Mouse (Mus musculus) limb, embryonic 13.5 days (tissue): ENCODE measurements around the gene Gm11549. TPM values are rescaled to one million over a fixed set of nuclear protein-coding genes. Genes with fewer than 3 reads are reported as not detected.
A peak's percentile ranks its signal among the peaks of the same experiment; 100 is the strongest.

ENCODE experiments used
- ATAC-seq: fragments of 200-750 bp; cut with Nextera tagmentation; 2 replicates; pipeline ENCODE4 v1.8.0; 2017; ENCODE audit warnings: low read depth, moderate number of reproducible peaks, moderate TSS enrichment; ENCODE audit not compliant: low FRiP score
- H3K27ac ChIP-seq: fragments of 300-500 bp; sonication (generic); 2 replicates; pipeline ENCODE4 v1.5.1; 2015; ENCODE audit warnings: inconsistent platforms, mild to moderate bottlenecking, moderate library complexity
- H3K27me3 ChIP-seq: fragments of 300-500 bp; sonication (generic); 2 replicates; pipeline ENCODE4 v1.6.1; 2015; ENCODE audit warnings: mild to moderate bottlenecking, inconsistent platforms
- H3K36me3 ChIP-seq: fragments of 300-500 bp; sonication (generic); 2 replicates; pipeline ENCODE4 v1.6.1; 2015; ENCODE audit warnings: inconsistent platforms, mild to moderate bottlenecking, moderate library complexity
- H3K4me1 ChIP-seq: fragments of 300-500 bp; sonication (generic); 2 replicates; pipeline ENCODE4 v1.6.1; 2015; ENCODE audit warnings: inconsistent platforms
- H3K4me2 ChIP-seq: fragments of 300-500 bp; sonication (generic); replicated peaks from 2 replicates; pipeline ENCODE4 v1.6.1; 2015; ENCODE audit warnings: inconsistent platforms, mild to moderate bottlenecking, moderate library complexity
- H3K4me3 ChIP-seq: fragments of 300-500 bp; sonication (generic); 2 replicates; pipeline ENCODE4 v1.5.1; 2015; ENCODE audit warnings: moderate library complexity, mild to moderate bottlenecking, inconsistent platforms
- H3K9ac ChIP-seq: fragments of 300-500 bp; sonication (generic); 2 replicates; pipeline ENCODE4 v1.6.1; 2015; ENCODE audit warnings: mild to moderate bottlenecking, inconsistent platforms
- H3K9me3 ChIP-seq: fragments of 300-500 bp; sonication (generic); 2 replicates; pipeline ENCODE4 v1.6.1; 2016; ENCODE audit warnings: inconsistent platforms
- WGBS: fragments of 180-500 bp; shearing (Covaris S2); methylation state at CpG from one replicate; pipeline ENCODE4 v1.1.7; 2015; 5-methylcytosine and 5-hydroxymethylcytosine counted together
- polyA plus RNA-seq: library from polyadenylated mRNA; unstranded; fragments of >200 nt; fragmentation: Nextera tagmentation; extraction: Ambion mirVana; gene quantifications from 2 replicates; pipeline ENCODE4 v1.2.1, GENCODE M21; 2015

Gene Gm11549
- polyA plus RNA-seq, 1 experiment from 2014 or later = 0.08 TPM

DNA sequence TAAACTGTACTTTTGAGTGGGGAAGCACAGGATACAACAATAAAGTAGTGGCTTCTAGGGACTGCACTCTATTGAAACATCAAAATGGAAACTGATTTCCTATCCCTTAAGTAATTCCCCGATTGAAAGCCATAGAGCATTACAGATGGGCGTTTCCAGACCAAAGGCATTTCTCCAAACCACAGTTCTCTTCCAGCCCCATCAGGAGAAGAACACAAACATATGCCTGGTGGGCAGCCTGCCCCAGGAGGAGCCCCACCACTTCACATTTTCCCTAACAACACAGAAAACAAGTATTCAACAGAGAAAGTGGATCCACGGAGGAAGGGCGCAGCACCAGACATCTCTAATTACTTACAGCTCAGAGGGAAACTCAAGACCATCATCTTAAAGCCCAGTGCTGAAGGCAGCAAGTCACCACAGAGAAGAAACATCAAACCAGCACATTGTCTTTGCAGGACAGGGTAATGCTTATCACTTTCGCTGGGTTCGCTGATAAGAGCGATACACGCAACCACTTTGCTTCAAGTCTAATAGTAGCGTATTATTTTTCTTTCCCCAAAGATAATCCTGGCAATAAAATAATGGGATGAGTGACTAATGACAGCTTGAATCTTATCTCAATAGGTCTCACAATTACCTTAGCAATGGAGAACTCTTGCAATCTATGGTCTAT is 28.8 kb downstream of the Gm11549 start:
- no peak for ATAC-seq
- H3K27ac ChIP-seq = no peak overlapping the region
- 84% methylated on average over 9 of the region's 9 CpGs for WGBS

GRCm38 (mm10) chr3:36491535-36491934 is 30.1 kb downstream of the Gm11549 start:
- H3K4me2 ChIP-seq = no peak overlapping the region
- no peaks in the 10 kb centered on the region for H3K36me3 ChIP-seq
- no peaks in the 10 kb centered on the region for H3K27me3 ChIP-seq
- H3K4me1 ChIP-seq = 0 out of 2 replicates have a peak, but pooled peaks cover 3% of the 10 kb centered on the region
- H3K4me3 ChIP-seq = no peak overlapping the region
- H3K9me3 ChIP-seq = no peaks in the 10 kb centered on the region
- WGBS = 90% methylated on average over 5 of the region's 5 CpGs
- ATAC-seq = no peak
- H3K27ac ChIP-seq = no peak overlapping the region
- H3K9ac ChIP-seq = no peak overlapping the region

More for the DNA sequence above, 28.8 kb downstream of the Gm11549 start:
- no peaks in the 10 kb centered on the region for H3K27me3 ChIP-seq
- H3K4me1 ChIP-seq = 0 out of 2 replicates have a peak, but pooled peaks cover 5% of the 10 kb centered on the region
- no peaks in the 10 kb centered on the region for H3K36me3 ChIP-seq
- H3K4me3 ChIP-seq = no peak overlapping the region
- no peaks in the 10 kb centered on the region for H3K9me3 ChIP-seq
- H3K9ac ChIP-seq = no peak overlapping the region
- H3K4me2 ChIP-seq = no peak overlapping the region

- Histone ChIP-seq H3K4me1 (peaks cover 3% of the 10 kb centered on the region; the same call in 1 of the 2 replicates), H3K36me3 (no peaks in the 10 kb centered on the region), H3K27ac (no peak overlapping the region), H3K9me3 (no peaks in the 10 kb centered on the region), H3K4me2 (no peak overlapping the region), H3K4me3 (no peak overlapping the region), H3K27me3 (no peaks in the 10 kb centered on the region), H3K9ac (no peak overlapping the region)
- no peak for ATAC-seq
- WGBS = 94% methylated on average over 1 of the region's 1 CpGs
Measured at GRCm38 (mm10) chr3:36489590-36489910, 32.1 kb downstream of the Gm11549 start.

DNA sequence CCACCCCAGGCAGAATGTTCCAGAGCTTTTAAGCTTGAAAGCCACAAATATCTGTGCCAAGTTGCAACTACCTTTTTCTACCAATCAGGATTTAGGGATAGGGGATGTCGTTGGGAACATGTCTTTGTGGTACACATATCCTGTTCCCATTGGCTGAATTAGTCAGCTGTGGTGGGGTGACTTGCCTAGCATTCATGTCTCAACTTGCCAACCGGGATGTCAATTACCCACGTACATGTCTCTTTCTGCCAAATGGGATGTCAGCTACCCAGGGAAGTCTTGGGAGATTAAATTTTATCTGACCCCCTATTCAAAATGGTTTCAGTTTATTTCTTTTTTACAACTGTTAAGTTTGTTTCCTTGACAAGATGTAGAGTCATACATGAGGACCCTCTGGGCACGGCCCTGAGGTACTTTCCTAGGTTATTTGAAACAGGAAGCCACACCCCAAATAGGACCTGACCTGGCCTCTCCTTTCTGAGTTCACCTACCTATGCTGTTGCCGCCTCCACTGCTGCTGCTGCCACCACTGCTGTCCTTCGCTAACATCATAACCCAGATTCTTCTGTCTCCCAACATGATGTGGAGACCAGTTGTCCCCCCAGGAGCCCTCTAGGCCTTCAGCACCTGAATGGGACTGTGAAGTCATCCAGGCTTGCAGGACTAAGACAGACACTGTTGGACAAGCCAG is 32.6 kb downstream of the Gm11549 start:
- H3K4me3 ChIP-seq = no peak overlapping the region
- peaks cover 8% of the 10 kb centered on the region; the same call in 1 of the 2 replicates for H3K4me1 ChIP-seq
- no peak overlapping the region for H3K4me2 ChIP-seq
- no peaks in the 10 kb centered on the region for H3K27me3 ChIP-seq
- no peak for ATAC-seq
- no peaks in the 10 kb centered on the region for H3K36me3 ChIP-seq
- 85% methylated on average over 6 of the region's 6 CpGs for WGBS
- no peak overlapping the region for H3K27ac ChIP-seq
- H3K9me3 ChIP-seq = no peaks in the 10 kb centered on the region
- H3K9ac ChIP-seq = no peak overlapping the region

DNA sequence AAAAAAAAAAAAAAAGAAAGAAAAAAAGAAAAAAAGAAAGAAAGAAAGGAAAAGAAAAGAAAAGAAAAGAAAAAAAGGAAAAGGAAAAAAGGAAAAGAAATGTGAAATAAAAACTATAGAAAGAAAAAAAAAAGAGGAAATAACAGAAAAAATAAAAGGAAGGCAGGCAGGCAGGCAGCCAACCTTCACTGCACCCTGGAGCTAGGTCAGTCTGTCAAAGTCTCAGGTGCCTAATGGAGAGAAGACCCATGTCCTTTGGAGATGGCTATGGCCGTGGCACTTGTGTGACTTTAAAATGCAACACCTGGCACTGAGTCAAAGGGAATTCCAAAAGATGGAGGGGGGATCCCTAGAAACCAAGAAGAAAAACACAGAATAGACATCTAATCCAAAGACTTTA is 33.2 kb downstream of the Gm11549 start:
- no peak overlapping the region for H3K4me3 ChIP-seq
- 69% methylated on average over 1 of the region's 1 CpGs for WGBS
- no peak for ATAC-seq

DNA sequence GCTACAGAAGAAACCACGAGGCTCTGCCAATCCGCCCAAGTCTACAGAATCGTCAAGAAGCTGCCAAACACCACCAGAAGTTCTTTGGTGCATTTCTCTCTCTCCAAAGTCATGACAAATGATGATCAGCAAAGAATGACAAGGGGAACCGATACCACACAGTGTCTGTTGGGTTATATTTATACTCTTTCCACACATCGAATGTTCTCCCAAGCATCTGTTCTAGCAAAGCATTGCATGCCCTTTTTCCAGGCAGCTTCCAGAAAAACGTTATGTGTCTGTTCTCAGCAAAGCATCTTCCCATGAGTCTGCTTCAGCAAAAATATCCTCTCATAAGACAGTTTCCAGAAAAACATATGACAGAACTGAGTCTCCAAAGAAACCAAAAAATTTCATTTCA is 34.7 kb downstream of the Gm11549 start:
- ATAC-seq = no peak
- Histone ChIP-seq H3K27ac (no peak overlapping the region), H3K4me2 (no peak overlapping the region), H3K27me3 (no peaks in the 10 kb centered on the region), H3K9ac (no peak overlapping the region), H3K4me1 (peaks cover 25% of the 10 kb centered on the region), H3K36me3 (no peaks in the 10 kb centered on the region), H3K9me3 (no peaks in the 10 kb centered on the region), H3K4me3 (no peak overlapping the region)
- WGBS = 92% methylated on average over 6 of the region's 6 CpGs

More for the DNA sequence above, 33.2 kb downstream of the Gm11549 start:
- no peak overlapping the region for H3K27ac ChIP-seq
- H3K9ac ChIP-seq = no peak overlapping the region
- no peaks in the 10 kb centered on the region for H3K9me3 ChIP-seq
- H3K4me1 ChIP-seq = peaks cover 13% of the 10 kb centered on the region; the same call in 1 of the 2 replicates
- no peaks in the 10 kb centered on the region for H3K27me3 ChIP-seq
- H3K36me3 ChIP-seq = no peaks in the 10 kb centered on the region
- no peak overlapping the region for H3K4me2 ChIP-seq

DNA sequence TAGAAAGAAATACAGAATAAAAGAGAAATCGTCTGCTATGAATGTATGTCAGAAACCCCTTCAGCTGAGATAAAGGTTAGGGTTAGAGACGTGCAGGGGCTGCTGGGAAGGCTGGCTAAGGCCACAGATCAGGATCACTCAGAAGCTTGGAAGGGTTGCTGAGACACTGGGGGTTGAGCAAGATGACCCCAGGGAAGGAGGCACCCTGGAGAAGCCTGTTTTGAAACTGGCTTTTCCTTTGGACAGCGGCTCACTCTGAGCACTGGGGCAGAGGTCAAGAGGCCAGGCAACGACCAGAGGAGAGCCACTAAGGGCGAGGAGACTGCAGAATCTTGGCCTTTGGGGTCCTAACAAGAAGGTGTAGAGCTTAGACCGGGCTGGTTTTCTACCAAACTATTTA is 35.4 kb downstream of the Gm11549 start:
- 62% methylated on average over 6 of the region's 6 CpGs for WGBS
- Histone ChIP-seq H3K4me3 (no peak overlapping the region), H3K9me3 (no peaks in the 10 kb centered on the region), H3K4me2 (no peak overlapping the region), H3K4me1 (peaks cover 30% of the 10 kb centered on the region), H3K9ac (no peak overlapping the region), H3K27me3 (no peaks in the 10 kb centered on the region), H3K36me3 (no peaks in the 10 kb centered on the region), H3K27ac (no peak overlapping the region)
- no peak for ATAC-seq

- no peak overlapping the region for H3K27ac ChIP-seq
- 59% methylated on average over 4 of the region's 4 CpGs for WGBS
Measured at GRCm38 (mm10) chr3:36484292-36484691, 37.3 kb downstream of the Gm11549 start.

DNA sequence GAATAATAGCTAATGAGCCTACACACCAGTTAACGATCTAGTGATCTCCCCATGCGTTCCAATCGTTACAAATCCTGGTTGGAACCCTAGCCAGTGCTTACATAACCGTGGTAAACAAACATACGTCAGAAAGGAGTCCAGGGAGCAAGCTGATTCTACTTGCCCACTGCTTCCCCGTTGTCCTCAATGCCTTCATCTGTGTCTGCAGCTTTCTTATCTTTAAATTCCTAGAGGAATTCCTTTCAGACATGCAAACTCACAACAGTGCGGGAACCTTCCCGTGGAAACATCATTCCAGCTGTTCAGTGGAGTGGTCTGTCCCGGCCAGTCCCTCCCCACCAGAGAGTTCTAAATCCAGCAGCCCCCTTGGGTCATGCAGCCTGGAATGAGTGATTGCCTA is 38.7 kb downstream of the Gm11549 start:
- H3K27ac ChIP-seq = no peak overlapping the region
- WGBS = 29% methylated on average over 9 of the region's 9 CpGs
- ATAC-seq = no peak
- H3K4me2 ChIP-seq = no peak overlapping the region
- H3K4me3 ChIP-seq = no peak overlapping the region
- peaks cover 30% of the 10 kb centered on the region for H3K4me1 ChIP-seq
- no peaks in the 10 kb centered on the region for H3K27me3 ChIP-seq
- H3K9ac ChIP-seq = no peak overlapping the region
- no peaks in the 10 kb centered on the region for H3K36me3 ChIP-seq
- H3K9me3 ChIP-seq = no peaks in the 10 kb centered on the region

More at GRCm38 (mm10) chr3:36484292-36484691, 37.3 kb downstream of the Gm11549 start:
- no peaks in the 10 kb centered on the region for H3K9me3 ChIP-seq
- no peaks in the 10 kb centered on the region for H3K27me3 ChIP-seq
- H3K36me3 ChIP-seq = no peaks in the 10 kb centered on the region
- H3K4me1 ChIP-seq = peaks cover 30% of the 10 kb centered on the region
- H3K4me3 ChIP-seq = no peak overlapping the region
- no peak overlapping the region for H3K9ac ChIP-seq
- no peak overlapping the region for H3K4me2 ChIP-seq
- ATAC-seq = no peak

DNA sequence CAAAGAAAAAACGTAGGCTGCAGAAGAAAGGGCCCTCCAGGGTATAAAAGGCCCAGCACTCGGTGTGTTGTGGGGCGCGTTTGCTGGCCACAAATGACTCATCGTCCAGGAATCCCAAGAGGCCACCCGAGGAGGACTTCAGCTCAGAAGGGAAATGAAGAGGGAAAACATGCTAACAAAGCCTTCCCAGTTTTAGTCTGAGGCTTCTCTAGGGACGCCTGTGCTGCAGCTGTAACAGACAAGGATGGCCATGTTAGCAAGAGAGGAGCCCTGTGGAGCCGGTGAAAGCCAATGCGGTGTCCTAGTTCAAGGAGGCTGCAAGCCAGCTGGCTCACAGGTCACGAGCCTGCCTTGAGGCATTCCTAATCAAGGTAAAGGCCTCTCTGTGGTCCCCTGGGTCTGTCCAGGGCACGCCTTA is 39.8 kb downstream of the Gm11549 start:
- Histone ChIP-seq H3K27me3 (no peaks in the 10 kb centered on the region), H3K9ac (no peak overlapping the region), H3K4me3 (no peak overlapping the region), H3K4me2 (peak overlapping the region; percentile 36), H3K36me3 (no peaks in the 10 kb centered on the region), H3K27ac (peak overlapping the region; percentile 44; the same call in 1 of the 2 replicates), H3K4me1 (peaks cover 36% of the 10 kb centered on the region), H3K9me3 (no peaks in the 10 kb centered on the region)
- 8% methylated on average over 11 of the region's 11 CpGs for WGBS
- ATAC-seq = peak; percentile 32; the same call in 1 of the 2 replicates

GRCm38 (mm10) chr3:36480486-36480885 is 41.1 kb downstream of the Gm11549 start:
- Histone ChIP-seq H3K4me2 (no peak overlapping the region), H3K36me3 (no peaks in the 10 kb centered on the region), H3K4me3 (no peak overlapping the region), H3K9ac (no peak overlapping the region), H3K4me1 (peaks cover 42% of the 10 kb centered on the region), H3K27ac (no peak overlapping the region), H3K27me3 (no peaks in the 10 kb centered on the region), H3K9me3 (no peaks in the 10 kb centered on the region)
- no peak for ATAC-seq
- 85% methylated on average over 2 of the region's 2 CpGs for WGBS

DNA sequence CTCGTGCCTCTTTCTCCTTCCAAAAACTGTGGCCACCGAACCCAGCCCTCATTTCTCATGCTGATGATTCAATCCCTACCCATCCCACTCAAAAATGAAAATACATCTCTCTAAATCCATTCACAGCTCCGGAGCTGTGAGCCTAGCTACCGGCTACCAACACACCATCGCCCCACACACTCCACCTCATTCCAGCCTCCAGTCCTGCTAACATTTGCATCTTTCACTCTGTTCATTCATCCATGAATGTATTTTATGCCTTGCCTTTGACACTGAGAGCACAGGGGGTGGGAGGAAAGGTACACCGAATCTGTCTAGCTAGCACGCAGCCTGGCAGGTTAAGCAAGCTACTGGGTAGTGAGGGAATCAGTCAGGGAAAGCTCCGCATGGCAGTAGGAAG is 42.8 kb downstream of the Gm11549 start:
- ATAC-seq = no peak
- Histone ChIP-seq H3K4me1 (peaks cover 39% of the 10 kb centered on the region), H3K4me2 (no peak overlapping the region), H3K9ac (no peak overlapping the region), H3K36me3 (no peaks in the 10 kb centered on the region), H3K27ac (no peak overlapping the region), H3K27me3 (no peaks in the 10 kb centered on the region), H3K9me3 (no peaks in the 10 kb centered on the region), H3K4me3 (no peak overlapping the region)
- 92% methylated on average over 8 of the region's 8 CpGs for WGBS
